Mouse (Mus musculus): ENCODE results near the gene Pex7.

Gene Pex7

GRCm38 (mm10) chr10:19811436-19812172 lies 95.9 kb downstream of the Pex7 start:
- peak; percentile 5 to 6 for DNase-seq (ENCODE audit: low spot score in 2 of 2)

- no peak for DNase-seq (ENCODE audit: low spot score in 2 of 2)
These were observed 102.7 kb downstream of the Pex7 start for GRCm38 (mm10) chr10:19804763-19805162.
